Mouse (Mus musculus): ENCODE measurements around the gene Rpgr. TPM values are rescaled to one million over a fixed set of nuclear protein-coding genes. Genes with fewer than 3 reads are reported as not detected.

Gene Rpgr
- polyA plus RNA-seq, 1 experiment: 1.4 TPM

DNA sequence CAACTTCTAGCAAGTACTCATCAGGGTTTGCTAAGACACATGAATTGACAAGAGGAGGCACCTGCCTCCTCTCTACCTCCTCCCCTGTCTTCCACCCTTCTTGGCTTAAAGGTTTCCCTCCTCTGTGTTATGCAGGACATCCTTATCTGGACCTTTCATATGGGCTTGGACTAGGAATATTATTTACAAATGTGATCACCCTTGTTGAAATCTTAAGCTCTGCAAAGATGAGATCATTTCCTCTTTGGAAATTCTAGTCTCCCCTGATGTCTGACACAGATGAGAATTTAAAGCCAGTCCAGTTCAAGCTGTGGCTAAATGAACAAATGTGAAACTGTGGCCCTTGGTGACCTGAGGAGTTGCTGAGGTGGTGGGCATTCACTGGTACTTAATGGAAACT, 34.6 kb upstream of the Rpgr start:
- H3K36me3 ChIP-seq (ENCODE audit: control insufficient read depth, insufficient read depth): no peaks in the 10 kb centered on the region
- TF ChIP-seq TCF3 (IDR thresholded peaks at IDR 0.05; ENCODE audit: insufficient read length, low read depth) (no peak), MYOD1 (IDR thresholded peaks at IDR 0.05; ENCODE audit: control insufficient read depth in 1 of 3, insufficient read length in 2 of 3, low read depth in 2 of 3) (no peak), MAX (IDR thresholded peaks at IDR 0.05; ENCODE audit: low read depth) (no peak), USF1 (IDR thresholded peaks at IDR 0.05; ENCODE audit: low read depth) (no peak), TCF12 (IDR thresholded peaks at IDR 0.05; ENCODE audit: insufficient read depth, poor library complexity, severe bottlenecking) (no peak), POLR2A (IDR thresholded peaks at IDR 0.05; ENCODE audit: insufficient read length, low read depth) (no peak), REST (IDR thresholded peaks at IDR 0.05; ENCODE audit: insufficient read depth, insufficient read length) (no peak), E2F4 (IDR thresholded peaks at IDR 0.05; ENCODE audit: insufficient read depth) (no peak)

DNA sequence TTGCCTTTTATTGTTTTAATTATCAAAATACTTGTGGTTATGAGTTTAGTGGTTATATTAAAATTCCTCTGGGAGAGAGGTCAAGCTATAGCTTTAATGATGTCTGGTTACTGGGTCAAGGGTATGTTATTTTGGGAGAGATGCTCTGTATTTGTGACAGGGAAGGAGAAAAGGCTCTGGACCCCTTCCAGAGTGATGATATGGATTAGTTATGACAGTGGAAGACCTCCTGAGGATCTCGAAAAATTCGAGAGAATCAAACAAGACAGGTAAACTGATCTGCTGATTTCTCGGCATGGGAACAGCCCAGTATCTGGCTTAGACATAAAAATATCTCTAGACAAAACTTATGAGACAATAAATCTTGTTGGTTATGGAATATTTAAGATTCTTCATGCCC, 27.2 kb upstream of the Rpgr start:
- Histone ChIP-seq H3K4me2 (ENCODE audit: low read depth) (no peak overlapping the region), H3K4me3 (no peak overlapping the region), H3ac (ENCODE audit: control insufficient read depth, insufficient read length) (no peak overlapping the region), H3K27me3 (ENCODE audit: control insufficient read depth, insufficient read depth, insufficient read length) (no peaks in the 10 kb centered on the region), H3K36me3 (ENCODE audit: control insufficient read depth, insufficient read depth) (no peaks in the 10 kb centered on the region), H3K79me2 (ENCODE audit: control insufficient read depth, insufficient read depth) (no peaks in the 10 kb centered on the region)
- no peak for TF ChIP-seq REST (IDR thresholded peaks at IDR 0.05; ENCODE audit: insufficient read depth, insufficient read length)
- no peak for TF ChIP-seq TCF3 (IDR thresholded peaks at IDR 0.05; ENCODE audit: insufficient read length, low read depth)
- no peak for TF ChIP-seq USF1 (IDR thresholded peaks at IDR 0.05; ENCODE audit: low read depth)
- no peak for TF ChIP-seq TCF12 (IDR thresholded peaks at IDR 0.05; ENCODE audit: insufficient read depth, poor library complexity, severe bottlenecking)
- TF ChIP-seq POLR2A (IDR thresholded peaks at IDR 0.05; ENCODE audit: insufficient read length, low read depth): no peak
- TF ChIP-seq MYOD1 (IDR thresholded peaks at IDR 0.05; ENCODE audit: control insufficient read depth in 1 of 3, insufficient read length in 2 of 3, low read depth in 2 of 3): no peak
- no peak for TF ChIP-seq CEBPB (IDR thresholded peaks at IDR 0.05; ENCODE audit: insufficient read depth, poor library complexity, severe bottlenecking)
- TF ChIP-seq E2F4 (IDR thresholded peaks at IDR 0.05; ENCODE audit: insufficient read depth): no peak
- TF ChIP-seq MYOG (IDR thresholded peaks at IDR 0.05; ENCODE audit: control insufficient read depth in 1 of 3, insufficient read depth in 1 of 3, insufficient read length in 2 of 3, low read depth in 2 of 3): no peak
- no peak for TF ChIP-seq SRF (IDR thresholded peaks at IDR 0.05; ENCODE audit: control insufficient read depth, insufficient read length, low read depth)
- no peak for TF ChIP-seq POLR2AphosphoS2 (IDR thresholded peaks at IDR 0.05; ENCODE audit: insufficient read length, low read depth)
- TF ChIP-seq MAX (IDR thresholded peaks at IDR 0.05; ENCODE audit: low read depth): no peak

More for the DNA sequence above, 34.6 kb upstream of the Rpgr start:
- no peak overlapping the region for H3ac ChIP-seq (ENCODE audit: control insufficient read depth, insufficient read length)
- H3K79me2 ChIP-seq (ENCODE audit: control insufficient read depth, insufficient read depth): no peaks in the 10 kb centered on the region
- no peaks in the 10 kb centered on the region for H3K27me3 ChIP-seq (ENCODE audit: control insufficient read depth, insufficient read depth, insufficient read length)
- H3K4me2 ChIP-seq (ENCODE audit: low read depth): no peak overlapping the region
- no peak overlapping the region for H3K4me3 ChIP-seq

DNA sequence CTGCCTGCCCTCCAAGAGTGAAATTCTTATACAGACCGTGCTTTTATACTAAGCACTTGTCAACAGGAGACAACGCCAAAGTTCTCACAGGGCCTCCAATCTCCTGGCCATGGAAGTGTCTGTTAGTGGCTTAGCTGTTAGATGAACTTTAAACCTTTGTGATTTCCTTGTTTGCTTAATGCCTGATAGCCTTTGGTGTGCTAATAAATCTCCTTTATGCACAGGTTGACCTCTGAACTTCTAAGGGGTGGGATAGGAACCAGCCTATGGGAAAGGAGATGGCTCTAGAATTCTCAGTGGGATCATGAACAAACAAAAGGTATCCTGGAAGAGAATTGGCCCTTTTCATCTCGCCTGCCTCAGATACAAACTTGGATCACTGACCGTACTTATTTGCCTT, 22.8 kb upstream of the Rpgr start:
- Histone ChIP-seq H3K4me2 (ENCODE audit: low read depth) (no peak overlapping the region), H3K79me2 (ENCODE audit: control insufficient read depth, insufficient read depth) (no peaks in the 10 kb centered on the region), H3ac (ENCODE audit: control insufficient read depth, insufficient read length) (no peak overlapping the region), H3K4me3 (no peak overlapping the region), H3K36me3 (ENCODE audit: control insufficient read depth, insufficient read depth) (no peaks in the 10 kb centered on the region), H3K27me3 (ENCODE audit: control insufficient read depth, insufficient read depth, insufficient read length) (no peaks in the 10 kb centered on the region)
- TF ChIP-seq TCF3 (IDR thresholded peaks at IDR 0.05; ENCODE audit: insufficient read length, low read depth) (no peak), TCF12 (IDR thresholded peaks at IDR 0.05; ENCODE audit: insufficient read depth, poor library complexity, severe bottlenecking) (no peak), POLR2AphosphoS2 (IDR thresholded peaks at IDR 0.05; ENCODE audit: insufficient read length, low read depth) (no peak), MYOD1 (IDR thresholded peaks at IDR 0.05; ENCODE audit: control insufficient read depth in 1 of 3, insufficient read length in 2 of 3, low read depth in 2 of 3) (no peak), REST (IDR thresholded peaks at IDR 0.05; ENCODE audit: insufficient read depth, insufficient read length) (no peak), USF1 (IDR thresholded peaks at IDR 0.05; ENCODE audit: low read depth) (no peak), MYOG (IDR thresholded peaks at IDR 0.05; ENCODE audit: control insufficient read depth in 1 of 3, insufficient read depth in 1 of 3, insufficient read length in 2 of 3, low read depth in 2 of 3) (no peak), CEBPB (IDR thresholded peaks at IDR 0.05; ENCODE audit: insufficient read depth, poor library complexity, severe bottlenecking) (no peak), MAX (IDR thresholded peaks at IDR 0.05; ENCODE audit: low read depth) (no peak), SRF (IDR thresholded peaks at IDR 0.05; ENCODE audit: control insufficient read depth, insufficient read length, low read depth) (no peak), E2F4 (IDR thresholded peaks at IDR 0.05; ENCODE audit: insufficient read depth) (no peak), POLR2A (IDR thresholded peaks at IDR 0.05; ENCODE audit: insufficient read length, low read depth) (no peak)

DNA sequence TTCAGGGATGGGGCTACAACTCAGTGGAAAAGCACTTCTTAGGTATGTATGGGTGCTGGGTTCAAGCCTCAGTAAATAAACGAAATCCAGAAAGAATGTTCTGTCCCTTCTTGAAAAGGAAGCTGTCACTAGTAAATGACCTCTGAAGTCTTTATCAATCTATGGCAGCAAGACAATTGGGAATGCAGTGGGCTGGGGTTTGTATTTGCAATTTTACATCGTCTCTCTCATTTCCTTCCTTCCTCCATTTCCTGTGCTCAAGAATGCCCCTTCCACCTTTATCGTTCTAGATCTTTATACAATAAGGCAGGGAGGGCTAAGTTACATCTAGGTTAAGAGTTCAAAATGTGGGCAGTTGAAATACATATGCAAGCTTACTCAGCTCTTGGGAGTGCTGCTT, 17.9 kb upstream of the Rpgr start:
- TF ChIP-seq MAX (IDR thresholded peaks at IDR 0.05; ENCODE audit: low read depth) (no peak), SRF (IDR thresholded peaks at IDR 0.05; ENCODE audit: control insufficient read depth, insufficient read length, low read depth) (no peak), USF1 (IDR thresholded peaks at IDR 0.05; ENCODE audit: low read depth) (no peak), REST (IDR thresholded peaks at IDR 0.05; ENCODE audit: insufficient read depth, insufficient read length) (no peak), CEBPB (IDR thresholded peaks at IDR 0.05; ENCODE audit: insufficient read depth, poor library complexity, severe bottlenecking) (no peak), TCF12 (IDR thresholded peaks at IDR 0.05; ENCODE audit: insufficient read depth, poor library complexity, severe bottlenecking) (no peak), MYOG (IDR thresholded peaks at IDR 0.05; ENCODE audit: control insufficient read depth in 1 of 3, insufficient read depth in 1 of 3, insufficient read length in 2 of 3, low read depth in 2 of 3) (no peak), POLR2A (IDR thresholded peaks at IDR 0.05; ENCODE audit: insufficient read length, low read depth) (no peak), E2F4 (IDR thresholded peaks at IDR 0.05; ENCODE audit: insufficient read depth) (no peak)
- Histone ChIP-seq H3K27me3 (ENCODE audit: control insufficient read depth, insufficient read depth, insufficient read length) (no peaks in the 10 kb centered on the region), H3K4me3 (no peak overlapping the region), H3K36me3 (ENCODE audit: control insufficient read depth, insufficient read depth) (no peaks in the 10 kb centered on the region), H3K4me2 (ENCODE audit: low read depth) (no peak overlapping the region), H3ac (ENCODE audit: control insufficient read depth, insufficient read length) (no peak overlapping the region), H3K79me2 (ENCODE audit: control insufficient read depth, insufficient read depth) (no peaks in the 10 kb centered on the region)

DNA sequence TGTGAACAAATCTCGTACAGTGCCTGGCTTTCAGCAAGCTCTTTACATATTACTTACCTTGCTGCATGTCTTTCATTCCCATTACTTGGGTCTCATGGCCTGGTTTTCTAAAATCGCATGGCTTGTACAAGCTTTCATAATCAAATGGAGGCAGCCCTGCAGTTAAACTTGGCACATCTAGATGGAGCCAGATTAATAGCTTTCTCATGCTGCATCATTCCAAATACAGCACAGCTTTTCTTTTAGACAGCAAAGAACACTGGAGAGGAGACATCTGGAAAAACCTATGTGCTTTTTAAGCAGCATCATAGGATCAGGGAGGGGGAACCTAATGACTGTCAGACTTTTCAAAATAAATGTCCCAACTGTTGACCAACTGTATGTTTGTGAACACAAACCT, 16.3 kb upstream of the Rpgr start:
- H3K79me2 ChIP-seq (ENCODE audit: control insufficient read depth, insufficient read depth): no peaks in the 10 kb centered on the region
- H3K4me2 ChIP-seq (ENCODE audit: low read depth): no peak overlapping the region
- H3K36me3 ChIP-seq (ENCODE audit: control insufficient read depth, insufficient read depth): no peaks in the 10 kb centered on the region
- no peaks in the 10 kb centered on the region for H3K27me3 ChIP-seq (ENCODE audit: control insufficient read depth, insufficient read depth, insufficient read length)
- TF ChIP-seq TCF3 (IDR thresholded peaks at IDR 0.05; ENCODE audit: insufficient read length, low read depth) (no peak), MAX (IDR thresholded peaks at IDR 0.05; ENCODE audit: low read depth) (no peak), POLR2AphosphoS2 (IDR thresholded peaks at IDR 0.05; ENCODE audit: insufficient read length, low read depth) (no peak), MYOG (IDR thresholded peaks at IDR 0.05; ENCODE audit: control insufficient read depth in 1 of 3, insufficient read depth in 1 of 3, insufficient read length in 2 of 3, low read depth in 2 of 3) (no peak), TCF12 (IDR thresholded peaks at IDR 0.05; ENCODE audit: insufficient read depth, poor library complexity, severe bottlenecking) (no peak), MYOD1 (IDR thresholded peaks at IDR 0.05; ENCODE audit: control insufficient read depth in 1 of 3, insufficient read length in 2 of 3, low read depth in 2 of 3) (no peak), USF1 (IDR thresholded peaks at IDR 0.05; ENCODE audit: low read depth) (no peak), E2F4 (IDR thresholded peaks at IDR 0.05; ENCODE audit: insufficient read depth) (no peak), REST (IDR thresholded peaks at IDR 0.05; ENCODE audit: insufficient read depth, insufficient read length) (no peak), SRF (IDR thresholded peaks at IDR 0.05; ENCODE audit: control insufficient read depth, insufficient read length, low read depth) (no peak), CEBPB (IDR thresholded peaks at IDR 0.05; ENCODE audit: insufficient read depth, poor library complexity, severe bottlenecking) (no peak)
- H3ac ChIP-seq (ENCODE audit: control insufficient read depth, insufficient read length): no peak overlapping the region
- no peak overlapping the region for H3K4me3 ChIP-seq

Data from myocyte (in vitro differentiated cells).